Mouse (Mus musculus): ENCODE results near the gene Sec31b. TPM values are rescaled to one million over a fixed set of nuclear protein-coding genes. Genes with fewer than 3 reads are reported as not detected.
A peak's percentile ranks its signal among the peaks of the same experiment; 100 is the strongest.

Sec31b gene
- polyA plus RNA-seq, 1 experiment from 2014 or later: 0.81 TPM

GRCm38 (mm10) chr19:44493128-44493527, 52.5 kb downstream of the Sec31b start, which contains the start of gene Wnt8b:
Gene Wnt8b, plus strand, starts transcription at chr19:44493472.
- Histone ChIP-seq H3K4me2 (ENCODE audit: low read depth, low read length, severe bottlenecking) (peak within 1 kb of the TSS; percentile 24; the same call in 1 of the 2 replicates), H3K27ac (ENCODE audit: low read depth, low read length) (peak within 1 kb of the TSS; percentile 73), H3K36me3 (ENCODE audit: control insufficient read depth, insufficient read depth, low read length) (no peaks in the 10 kb centered on the region), H3K4me3 (ENCODE audit: low read depth, low read length) (peak within 1 kb of the TSS; percentile 33), H3K9me3 (ENCODE audit: control insufficient read depth, low read length) (no peaks in the 10 kb centered on the region), H3K9ac (ENCODE audit: low read length) (peak within 1 kb of the TSS; percentile 41), H3K27me3 (ENCODE audit: control insufficient read depth, insufficient read depth, low read length) (peaks cover 42% of the 10 kb centered on the region), H3K4me1 (replicated peaks; ENCODE audit: control insufficient read depth, insufficient read depth, low read length) (peaks cover 1% of the 10 kb centered on the region; the same call in 1 of the 2 replicates)
- DNase-seq (ENCODE audit: low spot score) (no peak), ATAC-seq (replicated peaks; ENCODE audit: low FRiP score) (peak; percentile 51)
- 3% methylated on average over 8 of the region's 8 CpGs for WGBS

GRCm38 (mm10) chr19:44487266-44487665, 58.4 kb downstream of the Sec31b start:
- Histone ChIP-seq H3K9me3 (ENCODE audit: control insufficient read depth, low read length) (no peaks in the 10 kb centered on the region), H3K27me3 (ENCODE audit: control insufficient read depth, insufficient read depth, low read length) (peaks cover 6% of the 10 kb centered on the region), H3K4me1 (replicated peaks; ENCODE audit: control insufficient read depth, insufficient read depth, low read length) (no peaks in the 10 kb centered on the region), H3K9ac (ENCODE audit: low read length) (no peak overlapping the region), H3K36me3 (ENCODE audit: control insufficient read depth, insufficient read depth, low read length) (no peaks in the 10 kb centered on the region), H3K4me2 (ENCODE audit: low read depth, low read length, severe bottlenecking) (no peak overlapping the region), H3K27ac (ENCODE audit: low read depth, low read length) (no peak overlapping the region), H3K4me3 (ENCODE audit: low read depth, low read length) (no peak overlapping the region)
- ATAC-seq (replicated peaks; ENCODE audit: low FRiP score): no peak
- WGBS: 6% methylated on average over 8 of the region's 8 CpGs
- DNase-seq (ENCODE audit: low spot score): peak; percentile 75

- ATAC-seq (replicated peaks; ENCODE audit: low FRiP score): no peak
- H3K4me1 ChIP-seq (replicated peaks; ENCODE audit: control insufficient read depth, insufficient read depth, low read length): no peaks in the 10 kb centered on the region
- peak; percentile 34 for DNase-seq (ENCODE audit: low spot score)
- no peaks in the 10 kb centered on the region for H3K36me3 ChIP-seq (ENCODE audit: control insufficient read depth, insufficient read depth, low read length)
- H3K4me2 ChIP-seq (ENCODE audit: low read depth, low read length, severe bottlenecking): no peak overlapping the region
- H3K27me3 ChIP-seq (ENCODE audit: control insufficient read depth, insufficient read depth, low read length): 0 out of 2 replicates have a peak, but pooled peaks cover 2% of the 10 kb centered on the region
- WGBS: 56% methylated on average over 3 of the region's 3 CpGs
- no peak overlapping the region for H3K4me3 ChIP-seq (ENCODE audit: low read depth, low read length)
- H3K9me3 ChIP-seq (ENCODE audit: control insufficient read depth, low read length): no peaks in the 10 kb centered on the region
- no peak overlapping the region for H3K9ac ChIP-seq (ENCODE audit: low read length)
- H3K27ac ChIP-seq (ENCODE audit: low read depth, low read length): no peak overlapping the region
Observed at GRCm38 (mm10) chr19:44476541-44476940, 69.1 kb downstream of the Sec31b start.

- no peaks in the 10 kb centered on the region for H3K4me1 ChIP-seq (replicated peaks; ENCODE audit: control insufficient read depth, insufficient read depth, low read length)
- no peaks in the 10 kb centered on the region for H3K9me3 ChIP-seq (ENCODE audit: control insufficient read depth, low read length)
- 84% methylated on average over 6 of the region's 6 CpGs for WGBS
- H3K36me3 ChIP-seq (ENCODE audit: control insufficient read depth, insufficient read depth, low read length): no peaks in the 10 kb centered on the region
- H3K27me3 ChIP-seq (ENCODE audit: control insufficient read depth, insufficient read depth, low read length): 0 out of 2 replicates have a peak, but pooled peaks cover 2% of the 10 kb centered on the region
- DNase-seq (ENCODE audit: low spot score) (no peak), ATAC-seq (replicated peaks; ENCODE audit: low FRiP score) (no peak)
- H3K27ac ChIP-seq (ENCODE audit: low read depth, low read length): no peak overlapping the region
- no peak overlapping the region for H3K4me3 ChIP-seq (ENCODE audit: low read depth, low read length)
- H3K9ac ChIP-seq (ENCODE audit: low read length): no peak overlapping the region; the same call in 1 of the 2 replicates
- H3K4me2 ChIP-seq (ENCODE audit: low read depth, low read length, severe bottlenecking): no peak overlapping the region
Observed at GRCm38 (mm10) chr19:44475268-44475667, 70.4 kb downstream of the Sec31b start.

- ATAC-seq (replicated peaks; ENCODE audit: low FRiP score): no peak
- no peak overlapping the region for H3K9ac ChIP-seq (ENCODE audit: low read length)
- H3K4me1 ChIP-seq (replicated peaks; ENCODE audit: control insufficient read depth, insufficient read depth, low read length): no peaks in the 10 kb centered on the region
- peak; percentile 92 for DNase-seq (ENCODE audit: low spot score)
- no peaks in the 10 kb centered on the region for H3K9me3 ChIP-seq (ENCODE audit: control insufficient read depth, low read length)
- no peak overlapping the region for H3K4me3 ChIP-seq (ENCODE audit: low read depth, low read length)
- 3% methylated on average over 10 of the region's 10 CpGs for WGBS
- H3K27me3 ChIP-seq (ENCODE audit: control insufficient read depth, insufficient read depth, low read length): 0 out of 2 replicates have a peak, but pooled peaks cover 2% of the 10 kb centered on the region
- no peaks in the 10 kb centered on the region for H3K36me3 ChIP-seq (ENCODE audit: control insufficient read depth, insufficient read depth, low read length)
- no peak overlapping the region for H3K27ac ChIP-seq (ENCODE audit: low read depth, low read length)
- no peak overlapping the region for H3K4me2 ChIP-seq (ENCODE audit: low read depth, low read length, severe bottlenecking)
Observed at GRCm38 (mm10) chr19:44474158-44474557, 71.5 kb downstream of the Sec31b start.

Other genes with a start within 250 kb of the Sec31b start
- not detected in 2 replicates for gene Scd4, start 212.8 kb downstream of the Sec31b start, polyA plus RNA-seq (2014; fragmentation: Nextera tagmentation; extraction: Ambion mirVana)
- gene Scd1, start 138.0 kb downstream of the Sec31b start, polyA plus RNA-seq (2014; fragmentation: Nextera tagmentation; extraction: Ambion mirVana): 18.8 and 19.2 TPM in 2 replicates
- 60.2 and 63.5 TPM in 2 replicates for gene Wnt8b, start 52.4 kb downstream of the Sec31b start, polyA plus RNA-seq (2014; fragmentation: Nextera tagmentation; extraction: Ambion mirVana)
- gene Gm20538, start 7.0 kb upstream of the Sec31b start, polyA plus RNA-seq (2014; fragmentation: Nextera tagmentation; extraction: Ambion mirVana): not detected in 2 replicates
- 424 and 454 TPM in 2 replicates for gene Ndufb8, start 9.6 kb upstream of the Sec31b start, polyA plus RNA-seq (2014; fragmentation: Nextera tagmentation; extraction: Ambion mirVana)
- 33.0 and 33.3 TPM in 2 replicates for gene Hif1an, start 17.0 kb upstream of the Sec31b start, polyA plus RNA-seq (2014; fragmentation: Nextera tagmentation; extraction: Ambion mirVana)
- 0.20 and 0.39 TPM in 2 replicates for gene Pax2, start 210.2 kb upstream of the Sec31b start, polyA plus RNA-seq (2014; fragmentation: Nextera tagmentation; extraction: Ambion mirVana)

Measured in forebrain, embryonic 11.5 days (tissue).